Mouse (Mus musculus): ENCODE results near the gene Ddx25. TPM values are rescaled to one million over a fixed set of nuclear protein-coding genes. Genes with fewer than 3 reads are reported as not detected.

Gene Ddx25
- polyA plus RNA-seq, 1 experiment from 2014 or later = 0.38 TPM

DNA sequence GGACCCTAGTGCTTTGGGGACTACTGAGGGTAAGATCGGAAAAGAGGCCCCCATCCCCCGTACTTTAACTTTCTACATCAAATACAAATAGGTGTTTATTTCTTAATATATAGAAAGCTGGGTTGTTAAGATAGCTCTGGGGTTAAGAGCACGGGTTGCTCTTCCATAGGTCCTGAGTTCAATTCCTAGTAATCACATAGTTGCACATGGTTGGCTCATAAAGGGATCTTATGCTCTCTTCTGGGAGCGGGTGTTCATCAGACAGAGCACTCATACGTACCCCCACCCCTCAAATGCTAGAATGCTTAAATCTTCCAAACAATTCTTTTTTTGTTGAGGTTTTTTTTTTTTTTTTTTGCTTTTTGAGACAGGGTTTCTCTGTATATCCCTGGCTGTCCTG lies 12.3 kb upstream of the Ddx25 start:
- Histone ChIP-seq H3K9ac (ENCODE audit: low read length) (no peak overlapping the region), H3K27me3 (ENCODE audit: control insufficient read depth, insufficient read depth, low read length) (no peaks in the 10 kb centered on the region), H3K9me3 (ENCODE audit: control insufficient read depth, low read length) (no peaks in the 10 kb centered on the region), H3K27ac (replicated peaks) (no peak overlapping the region), H3K4me3 (ENCODE audit: low read depth, low read length) (peak overlapping the region; percentile 80), H3K4me2 (replicated peaks; ENCODE audit: low read depth) (peak overlapping the region; percentile 90), H3K4me1 (replicated peaks; ENCODE audit: control insufficient read depth, insufficient read depth) (no peaks in the 10 kb centered on the region), H3K36me3 (ENCODE audit: control insufficient read depth, insufficient read depth, low read length) (no peaks in the 10 kb centered on the region)
- ATAC-seq (ENCODE audit: low FRiP score, low TSS enrichment) (no peak), DNase-seq (ENCODE audit: low spot score) (no peak)
- TF ChIP-seq CTCF (IDR thresholded peaks at IDR 0.05; ENCODE audit: low read depth) = no peak
- no peak for TF ChIP-seq EP300 (optimal IDR thresholded peaks at IDR 0.05)
- WGBS = 14% methylated on average over 5 of the region's 5 CpGs

DNA sequence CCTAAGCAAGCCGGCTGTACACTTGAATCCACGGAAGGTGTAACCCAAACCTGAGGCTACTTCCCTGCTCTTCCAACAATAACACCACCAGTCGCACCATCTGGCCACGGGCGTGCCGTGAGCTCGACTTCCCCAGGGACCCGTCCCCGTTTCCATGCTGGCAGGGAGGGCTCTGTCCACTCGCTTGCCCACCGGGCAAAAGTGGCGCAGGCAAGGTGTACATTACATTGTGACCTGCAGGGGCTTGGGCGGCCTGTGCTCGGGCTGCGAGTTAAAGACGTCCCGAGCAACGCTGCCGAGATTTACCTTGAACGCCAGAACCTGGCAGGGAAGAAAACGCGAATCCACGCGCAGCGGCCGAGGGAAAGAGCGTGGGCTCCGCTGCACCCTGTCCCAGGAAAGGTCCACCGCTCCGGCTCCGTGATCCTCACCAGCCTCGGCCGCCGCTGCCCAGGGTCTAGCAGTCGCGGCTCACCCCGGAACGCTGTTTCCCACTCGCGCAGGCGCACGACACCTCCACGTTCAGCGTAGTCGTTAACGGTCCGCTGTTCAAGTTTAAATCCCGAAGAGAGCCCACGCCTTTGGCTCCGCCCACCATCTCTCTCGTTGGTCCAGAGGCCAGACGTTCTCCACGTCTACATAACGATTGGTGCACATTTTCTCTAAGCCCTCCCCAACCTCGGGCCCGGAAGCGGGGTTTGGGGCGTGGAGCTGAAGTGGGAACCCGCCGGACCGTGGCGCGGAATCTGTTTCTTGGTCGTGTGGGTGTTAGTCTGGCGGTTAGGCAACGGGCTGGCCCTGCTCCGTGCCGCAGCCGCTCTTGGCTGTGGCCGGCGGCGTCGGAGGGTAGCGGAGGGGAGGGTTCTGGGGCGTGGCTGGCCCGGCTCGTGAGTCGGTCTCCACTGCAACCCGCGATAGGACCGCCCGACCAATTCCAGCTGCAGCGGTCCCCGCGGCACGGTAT lies 11.5 kb upstream of the Ddx25 start, which contains the start of the genes Pate2 and Hyls1:
TSS of gene Pate2 (plus strand) at position 714 of the 964 bp plus-strand sequence.
TSS of gene Hyls1 (minus strand) at position 828 of the 964 bp plus-strand sequence.
- Histone ChIP-seq H3K4me1 (replicated peaks; ENCODE audit: control insufficient read depth, insufficient read depth) (no peaks in the 10 kb centered on the region), H3K9ac (ENCODE audit: low read length) (peak within 1 kb of the TSS; percentile 73), H3K4me3 (ENCODE audit: low read depth, low read length) (peak within 1 kb of the TSS; percentile 80), H3K9me3 (ENCODE audit: control insufficient read depth, low read length) (no peaks in the 10 kb centered on the region), H3K4me2 (replicated peaks; ENCODE audit: low read depth) (peak within 1 kb of the TSS; percentile 90), H3K27me3 (ENCODE audit: control insufficient read depth, insufficient read depth, low read length) (no peaks in the 10 kb centered on the region), H3K36me3 (ENCODE audit: control insufficient read depth, insufficient read depth, low read length) (no peaks in the 10 kb centered on the region), H3K27ac (replicated peaks) (peak within 1 kb of the TSS; percentile 76)
- DNase-seq (ENCODE audit: low spot score) (peak; percentile 94), ATAC-seq (ENCODE audit: low FRiP score, low TSS enrichment) (peak; percentile 99)
- WGBS = under 1% methylated on average over 86 of the region's 86 CpGs
- TF ChIP-seq EP300 (optimal IDR thresholded peaks at IDR 0.05) (no peak), CTCF (IDR thresholded peaks at IDR 0.05; ENCODE audit: low read depth) (peak; percentile 47)

GRCm38 (mm10) chr9:35567995-35568394 lies 9.7 kb upstream of the Ddx25 start:
- Histone ChIP-seq H3K4me2 (replicated peaks; ENCODE audit: low read depth) (no peak overlapping the region), H3K27ac (replicated peaks) (no peak overlapping the region), H3K9me3 (ENCODE audit: control insufficient read depth, low read length) (no peaks in the 10 kb centered on the region), H3K27me3 (ENCODE audit: control insufficient read depth, insufficient read depth, low read length) (no peaks in the 10 kb centered on the region), H3K4me3 (ENCODE audit: low read depth, low read length) (no peak overlapping the region), H3K4me1 (replicated peaks; ENCODE audit: control insufficient read depth, insufficient read depth) (no peaks in the 10 kb centered on the region), H3K36me3 (ENCODE audit: control insufficient read depth, insufficient read depth, low read length) (no peaks in the 10 kb centered on the region), H3K9ac (ENCODE audit: low read length) (no peak overlapping the region)
- 83% methylated on average over 3 of the region's 3 CpGs for WGBS
- DNase-seq (ENCODE audit: low spot score) (no peak), ATAC-seq (ENCODE audit: low FRiP score, low TSS enrichment) (no peak)
- TF ChIP-seq CTCF (IDR thresholded peaks at IDR 0.05; ENCODE audit: low read depth) = no peak
- TF ChIP-seq EP300 (optimal IDR thresholded peaks at IDR 0.05) = no peak

- no peaks in the 10 kb centered on the region for H3K4me1 ChIP-seq (replicated peaks; ENCODE audit: control insufficient read depth, insufficient read depth)
- TF ChIP-seq CTCF (IDR thresholded peaks at IDR 0.05; ENCODE audit: low read depth) (no peak), EP300 (optimal IDR thresholded peaks at IDR 0.05) (no peak)
- H3K9me3 ChIP-seq (ENCODE audit: control insufficient read depth, low read length) = no peaks in the 10 kb centered on the region
- no peak overlapping the region for H3K4me2 ChIP-seq (replicated peaks; ENCODE audit: low read depth)
- no peaks in the 10 kb centered on the region for H3K36me3 ChIP-seq (ENCODE audit: control insufficient read depth, insufficient read depth, low read length)
- no peak overlapping the region for H3K9ac ChIP-seq (ENCODE audit: low read length)
- H3K4me3 ChIP-seq (ENCODE audit: low read depth, low read length) = no peak overlapping the region
- no peak overlapping the region for H3K27ac ChIP-seq (replicated peaks)
- H3K27me3 ChIP-seq (ENCODE audit: control insufficient read depth, insufficient read depth, low read length) = no peaks in the 10 kb centered on the region
- WGBS = 88% methylated on average over 5 of the region's 5 CpGs
- no peak for ATAC-seq (ENCODE audit: low FRiP score, low TSS enrichment)
- DNase-seq (ENCODE audit: low spot score) = no peak
These were observed 6.4 kb upstream of the Ddx25 start for GRCm38 (mm10) chr9:35564536-35565240.

DNA sequence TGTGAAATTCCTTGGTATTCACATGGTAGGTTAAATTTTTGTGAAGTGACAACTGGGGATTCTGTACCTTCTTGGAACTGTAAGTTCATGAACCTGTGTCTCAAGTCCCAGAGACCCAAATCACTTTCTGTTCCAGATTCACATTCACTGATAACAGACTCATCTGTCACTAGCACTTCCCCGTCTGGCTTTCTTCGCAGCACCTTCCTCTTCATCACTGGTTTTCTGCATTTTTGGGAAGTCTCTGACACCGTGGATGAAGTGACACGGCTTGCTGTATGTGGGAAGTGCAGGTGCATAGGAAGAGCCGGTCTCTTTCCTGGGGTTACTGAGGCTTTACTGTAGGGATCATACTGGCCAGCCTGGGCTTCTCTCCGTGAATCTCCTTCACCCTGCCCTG lies 3.3 kb upstream of the Ddx25 start:
- TF ChIP-seq EP300 (optimal IDR thresholded peaks at IDR 0.05) (no peak), CTCF (IDR thresholded peaks at IDR 0.05; ENCODE audit: low read depth) (no peak)
- WGBS = 83% methylated on average over 6 of the region's 6 CpGs
- DNase-seq (ENCODE audit: low spot score) = no peak
- no peaks in the 10 kb centered on the region for H3K36me3 ChIP-seq (ENCODE audit: control insufficient read depth, insufficient read depth, low read length)
- no peak overlapping the region for H3K4me3 ChIP-seq (ENCODE audit: low read depth, low read length)
- H3K27me3 ChIP-seq (ENCODE audit: control insufficient read depth, insufficient read depth, low read length) = no peaks in the 10 kb centered on the region; the same call in 1 of the 2 replicates
- H3K9ac ChIP-seq (ENCODE audit: low read length) = no peak overlapping the region
- H3K27ac ChIP-seq (replicated peaks) = no peak overlapping the region
- no peak overlapping the region for H3K4me2 ChIP-seq (replicated peaks; ENCODE audit: low read depth)
- H3K9me3 ChIP-seq (ENCODE audit: control insufficient read depth, low read length) = no peaks in the 10 kb centered on the region
- no peak for ATAC-seq (ENCODE audit: low FRiP score, low TSS enrichment)
- H3K4me1 ChIP-seq (replicated peaks; ENCODE audit: control insufficient read depth, insufficient read depth) = no peaks in the 10 kb centered on the region; the same call in 1 of the 2 replicates

Data from stomach, postnatal 0 days (tissue).